Mouse (Mus musculus): ENCODE measurements around the gene Tssk6. TPM values are rescaled to one million over a fixed set of nuclear protein-coding genes. Genes with fewer than 3 reads are reported as not detected.

Tssk6 gene
- 3.7 TPM for polyA plus RNA-seq (2021)

DNA sequence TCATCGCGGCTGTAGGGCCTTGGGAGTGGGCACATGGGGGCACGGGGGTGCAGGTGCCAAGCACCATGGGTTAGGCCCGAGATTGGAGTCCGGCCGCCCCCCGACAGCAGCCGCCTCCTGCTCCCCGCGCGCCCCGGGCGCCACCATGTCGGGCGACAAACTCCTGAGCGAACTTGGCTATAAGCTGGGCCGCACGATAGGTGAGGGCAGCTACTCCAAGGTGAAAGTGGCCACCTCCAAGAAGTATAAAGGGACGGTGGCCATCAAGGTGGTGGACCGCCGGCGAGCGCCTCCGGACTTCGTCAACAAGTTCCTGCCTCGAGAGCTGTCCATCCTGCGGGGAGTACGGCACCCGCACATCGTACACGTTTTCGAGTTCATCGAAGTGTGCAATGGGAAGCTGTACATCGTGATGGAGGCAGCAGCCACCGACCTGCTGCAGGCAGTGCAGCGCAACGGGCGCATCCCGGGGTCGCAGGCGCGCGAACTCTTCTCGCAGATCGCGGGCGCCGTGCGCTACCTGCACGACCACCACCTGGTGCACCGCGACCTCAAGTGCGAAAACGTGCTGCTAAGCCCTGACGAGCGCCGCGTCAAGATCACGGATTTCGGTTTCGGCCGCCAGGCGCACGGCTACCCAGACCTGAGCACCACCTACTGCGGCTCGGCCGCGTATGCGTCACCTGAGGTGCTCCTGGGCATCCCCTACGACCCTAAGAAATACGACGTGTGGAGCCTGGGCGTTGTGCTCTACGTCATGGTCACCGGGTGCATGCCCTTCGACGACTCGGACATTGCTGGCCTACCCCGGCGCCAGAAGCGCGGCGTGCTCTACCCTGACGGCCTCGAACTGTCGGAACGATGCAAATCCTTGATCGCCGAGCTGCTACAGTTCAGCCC is at the start of gene Tssk6, which contains the start of the genes Ndufa13 and Yjefn3:
Tssk6 (plus strand) TSS at position 22 of the 900 bp plus-strand sequence.
Ndufa13 (minus strand) TSS at position 396 of the 900 bp plus-strand sequence.
Yjefn3 (minus strand) TSS at position 550 of the 900 bp plus-strand sequence.
- H3K27me3 ChIP-seq = no peaks in the 10 kb centered on the region
- in situ Hi-C loops (cut with MboI; ENCODE audit: low pct_unique_long_range_greater_than_20kb) = loop anchor here (25.0 kb wide), 1 partner anchor 260 kb away; the partner anchor contains the start of gene Tmem161a
- DNase-seq (ENCODE audit: low read depth, low spot score) = no peak
- no peak for TF ChIP-seq CTCF (IDR thresholded peaks at IDR 0.05)
- CTCF ChIA-PET = no interaction called here
- peak; percentile 2 for ATAC-seq
- POLR2A ChIA-PET = interaction anchor here (0.6 to 1.9 kb wide), 7 partner anchors 9 to 255 kb away, joined by 3 to 8 read pairs (median 4); partner anchors contain the start of genes Gatad2a and Lpar2

DNA sequence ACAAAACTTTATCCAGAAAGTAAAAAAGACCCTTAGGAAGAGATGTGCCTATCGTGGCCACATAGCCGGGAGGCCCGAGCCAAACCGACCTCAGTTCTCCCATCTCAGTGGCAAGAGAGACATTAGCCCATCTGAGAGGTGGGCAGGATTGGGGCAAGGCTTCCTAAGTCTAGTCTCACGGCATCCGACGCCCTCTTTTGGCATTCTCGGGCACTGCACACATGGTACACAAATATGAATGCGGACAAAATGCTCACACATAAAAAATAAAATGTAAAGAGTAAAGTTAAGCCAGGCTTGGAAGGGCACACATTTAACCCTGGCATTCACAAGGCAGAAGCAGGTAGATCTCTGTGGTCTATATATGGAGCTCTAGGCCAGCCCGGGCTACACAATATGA is 48.1 kb upstream of the Tssk6 start:
- ChIA-PET CTCF (interaction anchor here (1.0 kb wide), 1 partner anchor 12 kb away, joined by 3 read pairs; no protein-coding TSS in a partner anchor), POLR2A (no interaction called here)
- in situ Hi-C loops (cut with MboI; ENCODE audit: low pct_unique_long_range_greater_than_20kb) = no loop called here
- DNase-seq (ENCODE audit: low read depth, low spot score) (no peak), ATAC-seq (no peak)
- H3K27me3 ChIP-seq = no peaks in the 10 kb centered on the region
- TF ChIP-seq CTCF (IDR thresholded peaks at IDR 0.05) = no peak

DNA sequence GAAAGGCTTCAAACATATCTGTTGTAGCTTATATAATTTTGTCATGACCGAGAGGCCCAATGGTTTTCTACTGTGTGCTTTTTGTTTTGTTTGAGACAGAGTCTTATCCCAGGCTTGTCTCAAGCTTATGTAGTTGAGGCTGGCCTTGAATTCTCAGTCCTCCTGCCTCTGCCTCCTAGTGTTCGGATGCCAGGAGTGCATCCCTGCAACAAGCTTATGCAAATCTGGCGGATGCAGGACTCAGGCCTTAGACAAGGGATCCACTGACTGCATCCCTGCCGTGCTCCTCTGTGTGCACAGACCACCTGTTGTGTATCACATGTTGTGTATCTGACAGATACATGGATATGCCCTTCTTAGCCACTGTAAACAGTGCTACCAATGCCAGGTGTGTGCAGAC is 41.2 kb upstream of the Tssk6 start:
- TF ChIP-seq CTCF (IDR thresholded peaks at IDR 0.05) = no peak
- CTCF ChIA-PET = no interaction called here
- DNase-seq (ENCODE audit: low read depth, low spot score) (no peak), ATAC-seq (no peak)
- no peaks in the 10 kb centered on the region for H3K27me3 ChIP-seq
- in situ Hi-C loops (cut with MboI; ENCODE audit: low pct_unique_long_range_greater_than_20kb) = no loop called here
- POLR2A ChIA-PET = no interaction called here

DNA sequence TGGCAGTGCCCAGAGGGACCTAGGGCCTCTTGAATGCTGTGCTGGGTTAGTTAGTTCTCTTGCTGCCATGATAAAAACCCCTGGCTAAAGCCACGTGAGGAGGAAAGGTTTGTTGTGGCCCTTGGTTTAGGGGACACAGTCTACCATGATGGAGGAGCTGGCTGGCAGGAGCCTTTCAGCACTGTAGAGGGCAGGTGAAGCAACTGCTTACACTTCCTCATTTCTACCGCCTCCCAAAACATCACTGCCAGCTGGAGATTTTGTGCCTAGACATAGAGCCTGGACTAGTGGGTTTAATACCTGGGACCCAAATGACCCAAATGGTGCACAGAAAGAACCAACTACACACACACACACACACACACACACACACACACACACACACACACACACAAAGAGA is 40.7 kb upstream of the Tssk6 start:
- TF ChIP-seq CTCF (IDR thresholded peaks at IDR 0.05) = no peak
- in situ Hi-C loops (cut with MboI; ENCODE audit: low pct_unique_long_range_greater_than_20kb) = no loop called here
- H3K27me3 ChIP-seq = no peaks in the 10 kb centered on the region
- no peak for ATAC-seq
- POLR2A ChIA-PET = no interaction called here
- no peak for DNase-seq (ENCODE audit: low read depth, low spot score)
- CTCF ChIA-PET = no interaction called here

DNA sequence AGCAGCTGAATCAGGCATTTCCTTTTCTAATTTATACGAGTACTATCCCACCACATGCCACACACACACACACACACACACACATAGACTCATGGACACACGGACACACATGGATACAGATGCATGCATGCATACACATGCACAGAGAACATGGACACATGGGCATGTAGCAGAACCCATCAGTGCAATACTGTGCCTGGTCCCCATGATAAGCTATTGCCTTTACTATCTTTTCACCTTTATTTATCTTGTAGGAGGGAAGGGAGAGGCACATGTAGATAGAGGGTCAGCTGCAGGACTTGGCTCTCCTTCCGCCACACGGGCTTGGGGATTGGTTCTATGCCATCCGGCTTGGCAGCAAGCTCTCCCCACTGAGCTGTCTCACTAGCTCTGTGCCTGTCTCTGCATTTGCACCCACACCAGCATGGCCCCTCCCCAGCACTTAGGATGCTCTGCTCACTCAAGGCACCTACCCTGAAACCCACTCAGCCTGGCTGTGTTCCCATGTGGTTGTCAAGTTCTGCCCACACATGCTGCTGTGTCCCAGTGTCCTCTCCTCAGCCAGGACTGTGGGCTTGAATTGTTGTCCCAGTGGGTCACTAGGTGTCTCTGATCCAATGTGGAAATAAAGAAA is 38.5 kb upstream of the Tssk6 start:
- no peak for DNase-seq (ENCODE audit: low read depth, low spot score)
- no peaks in the 10 kb centered on the region for H3K27me3 ChIP-seq
- CTCF ChIA-PET = no interaction called here
- POLR2A ChIA-PET = no interaction called here
- ATAC-seq = no peak
- in situ Hi-C loops (cut with MboI; ENCODE audit: low pct_unique_long_range_greater_than_20kb) = no loop called here
- TF ChIP-seq CTCF (IDR thresholded peaks at IDR 0.05) = no peak

DNA sequence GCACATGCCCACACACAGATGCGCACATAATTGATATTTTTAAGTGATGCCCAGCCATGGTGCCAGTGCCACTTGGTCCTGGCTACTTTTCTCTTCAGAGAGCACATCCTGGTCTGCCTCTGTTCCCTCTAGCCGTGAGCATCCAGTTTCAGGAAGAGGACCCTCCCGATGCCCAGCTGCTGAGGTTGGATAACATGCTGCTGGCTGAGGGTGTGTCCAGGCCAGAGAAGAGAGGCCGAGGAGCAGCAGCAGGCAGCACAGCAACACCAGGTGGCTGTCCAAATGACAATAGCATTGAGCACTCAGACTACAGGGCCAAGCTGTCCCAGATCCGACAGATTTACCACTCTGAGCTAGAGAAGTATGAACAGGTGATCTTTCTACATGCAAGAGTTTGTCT is 37.8 kb upstream of the Tssk6 start:
- ATAC-seq (no peak), DNase-seq (ENCODE audit: low read depth, low spot score) (no peak)
- H3K27me3 ChIP-seq = no peaks in the 10 kb centered on the region
- CTCF ChIA-PET = no interaction called here
- in situ Hi-C loops (cut with MboI; ENCODE audit: low pct_unique_long_range_greater_than_20kb) = no loop called here
- no peak for TF ChIP-seq CTCF (IDR thresholded peaks at IDR 0.05)
- POLR2A ChIA-PET = no interaction called here

DNA sequence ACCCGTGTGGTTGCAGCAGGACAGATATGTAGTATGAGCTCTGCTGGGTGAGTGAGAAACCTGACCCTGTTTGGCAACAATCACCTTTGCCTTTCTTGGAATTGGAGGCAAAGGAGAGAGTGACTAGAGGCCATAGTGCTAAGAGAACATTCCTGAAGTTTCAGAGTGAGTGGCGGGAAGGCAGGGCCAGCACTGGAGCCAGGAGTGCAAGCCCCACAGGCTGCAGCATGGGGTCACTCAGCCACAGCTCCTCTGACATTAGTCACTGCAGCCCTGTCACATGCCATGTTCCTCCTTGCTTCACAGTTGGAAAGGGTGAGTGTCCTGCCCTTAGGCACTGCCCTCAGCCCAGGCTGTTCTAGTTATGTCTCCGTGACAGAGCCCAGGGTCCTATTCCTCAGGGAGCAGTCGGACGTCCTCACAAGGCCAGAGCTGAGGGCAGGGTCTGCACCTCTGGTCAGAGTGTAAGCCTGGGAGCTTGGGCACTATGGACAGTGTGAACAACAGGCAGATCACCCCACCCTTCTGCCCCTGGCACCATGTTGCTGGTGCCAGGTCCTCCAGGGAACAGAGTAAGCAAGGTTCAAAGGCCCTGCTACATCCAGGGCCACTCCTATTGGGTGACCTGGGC is 34.2 kb upstream of the Tssk6 start:
- H3K27me3 ChIP-seq = no peaks in the 10 kb centered on the region
- POLR2A ChIA-PET = no interaction called here
- TF ChIP-seq CTCF (IDR thresholded peaks at IDR 0.05) = no peak
- peak; percentile 71 for ATAC-seq
- DNase-seq (ENCODE audit: low read depth, low spot score) = peak; percentile 30
- CTCF ChIA-PET = no interaction called here
- in situ Hi-C loops (cut with MboI; ENCODE audit: low pct_unique_long_range_greater_than_20kb) = no loop called here

DNA sequence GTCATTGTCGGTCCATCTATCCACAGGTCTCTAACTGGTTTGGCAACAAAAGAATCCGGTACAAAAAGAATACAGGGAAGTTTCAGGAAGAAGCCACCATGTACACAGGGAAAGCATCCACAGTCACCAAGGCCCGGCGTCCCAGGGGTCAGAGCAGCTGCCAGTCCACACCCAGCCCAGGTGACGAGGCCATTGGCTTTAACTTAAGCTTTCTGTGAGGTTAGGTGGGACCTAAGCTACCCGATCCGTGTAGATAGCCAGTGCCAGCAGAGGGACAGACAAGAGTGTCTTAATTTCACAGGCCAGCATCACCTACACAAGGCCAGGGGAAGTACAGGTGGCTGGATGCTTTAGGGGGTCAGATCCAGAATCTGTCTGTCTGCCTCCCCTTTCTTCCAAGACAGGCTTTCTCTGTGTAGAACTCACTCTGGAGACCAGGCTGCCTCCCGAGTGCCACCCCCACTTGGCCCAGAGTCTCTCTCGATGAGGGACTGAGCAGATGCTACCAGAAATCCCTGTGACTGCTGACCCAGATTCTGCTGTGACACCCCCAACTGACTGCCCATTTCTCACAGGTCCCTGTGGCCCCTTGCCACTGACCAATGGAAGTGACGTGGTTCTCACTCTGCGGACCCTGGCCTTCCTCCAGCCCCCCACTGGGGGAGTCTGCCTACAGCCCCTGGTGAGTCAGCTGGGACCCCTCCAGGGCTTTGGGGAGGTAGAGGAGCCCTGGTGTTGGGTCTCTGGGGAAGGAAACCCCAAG is 31.8 kb upstream of the Tssk6 start:
- DNase-seq (ENCODE audit: low read depth, low spot score) (no peak), ATAC-seq (no peak)
- H3K27me3 ChIP-seq = no peaks in the 10 kb centered on the region
- TF ChIP-seq CTCF (IDR thresholded peaks at IDR 0.05) = no peak
- in situ Hi-C loops (cut with MboI; ENCODE audit: low pct_unique_long_range_greater_than_20kb) = no loop called here
- POLR2A ChIA-PET = no interaction called here
- CTCF ChIA-PET = no interaction called here

DNA sequence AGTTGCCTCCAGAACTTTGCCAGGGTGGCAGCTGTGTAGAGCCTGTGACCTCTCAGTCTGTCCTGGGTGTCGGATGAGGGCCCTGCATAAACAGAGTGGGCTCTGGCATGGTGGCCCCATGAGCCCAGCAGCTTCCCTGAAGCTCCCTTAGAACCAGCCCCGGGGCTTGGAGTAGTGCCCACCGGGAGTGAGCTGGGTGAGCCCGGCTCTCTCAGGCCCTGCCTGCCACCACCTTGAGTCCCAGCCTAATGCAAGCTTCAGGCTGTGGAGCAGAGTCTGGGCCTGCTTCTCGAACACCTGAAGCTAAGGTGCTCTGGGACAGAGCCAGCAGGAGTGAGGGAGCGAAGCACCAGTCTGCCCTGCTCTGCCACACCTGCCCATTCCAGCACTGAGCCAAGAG is 31.1 kb upstream of the Tssk6 start:
- TF ChIP-seq CTCF (IDR thresholded peaks at IDR 0.05) = no peak
- CTCF ChIA-PET = no interaction called here
- POLR2A ChIA-PET = interaction anchor here (0.5 kb wide), 1 partner anchor 1576 kb away, joined by 3 read pairs; no protein-coding TSS in a partner anchor
- in situ Hi-C loops (cut with MboI; ENCODE audit: low pct_unique_long_range_greater_than_20kb) = no loop called here
- H3K27me3 ChIP-seq = no peaks in the 10 kb centered on the region
- DNase-seq (ENCODE audit: low read depth, low spot score) (no peak), ATAC-seq (no peak)

DNA sequence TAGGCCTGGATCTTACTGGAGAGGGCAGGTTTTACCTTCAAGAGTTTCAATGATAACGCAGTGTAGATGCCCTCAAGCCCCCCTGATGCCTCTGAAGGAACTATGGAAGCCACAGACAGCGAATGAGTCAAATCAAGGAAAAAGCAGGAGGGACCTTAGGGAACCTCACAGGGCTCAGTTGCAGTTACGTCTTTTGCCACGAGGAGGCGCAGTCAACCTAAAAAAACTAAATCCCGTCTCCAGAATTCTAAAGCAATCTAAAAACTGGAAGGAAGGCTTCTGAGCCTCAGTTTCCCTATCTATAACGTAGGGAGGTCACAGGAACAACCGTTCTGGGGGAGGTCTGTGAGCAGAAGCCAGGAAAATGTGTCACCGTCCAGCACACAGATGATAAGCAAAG is 27.8 kb upstream of the Tssk6 start:
- DNase-seq (ENCODE audit: low read depth, low spot score) = no peak
- in situ Hi-C loops (cut with MboI; ENCODE audit: low pct_unique_long_range_greater_than_20kb) = no loop called here
- POLR2A ChIA-PET = no interaction called here
- CTCF ChIA-PET = no interaction called here
- TF ChIP-seq CTCF (IDR thresholded peaks at IDR 0.05) = no peak
- no peak for ATAC-seq
- no peaks in the 10 kb centered on the region for H3K27me3 ChIP-seq

Data from Patski (cell line).